Mouse (Mus musculus) limb, embryonic 12.5 days (tissue): ENCODE data around the gene Rassf5. TPM values are rescaled to one million over a fixed set of nuclear protein-coding genes. Genes with fewer than 3 reads are reported as not detected.

Source experiments
- ATAC-seq: fragments of 200-750 bp; cut with Nextera tagmentation; 2 replicates; pipeline ENCODE4 v1.8.0; 2017; ENCODE audit warnings: low read depth, moderate TSS enrichment; ENCODE audit not compliant: insufficient number of reproducible peaks, insufficient read depth, low FRiP score, low TSS enrichment
- H3K27ac ChIP-seq: fragments of 300-500 bp; sonication (generic); 2 replicates; pipeline ENCODE4 v1.5.1; 2016; ENCODE audit warnings: mild to moderate bottlenecking, moderate library complexity
- H3K27me3 ChIP-seq: fragments of 300-500 bp; sonication (generic); 2 replicates; pipeline ENCODE4 v1.6.1; 2016; ENCODE audit warnings: mild to moderate bottlenecking, moderate library complexity
- H3K36me3 ChIP-seq: fragments of 300-500 bp; sonication (generic); 2 replicates; pipeline ENCODE4 v1.6.1; 2016; ENCODE audit warnings: mild to moderate bottlenecking, moderate library complexity
- H3K4me1 ChIP-seq: fragments of 300-500 bp; sonication (generic); replicated peaks from 2 replicates; pipeline ENCODE4 v1.6.1; 2016
- H3K4me2 ChIP-seq: fragments of 300-500 bp; sonication (generic); 2 replicates; pipeline ENCODE4 v1.6.1; 2016; ENCODE audit warnings: mild to moderate bottlenecking, moderate library complexity
- H3K4me3 ChIP-seq: fragments of 300-500 bp; sonication (generic); replicated peaks from 2 replicates; pipeline ENCODE4 v1.5.1; 2016; ENCODE audit warnings: mild to moderate bottlenecking
- H3K9ac ChIP-seq: fragments of 300-500 bp; sonication (generic); replicated peaks from 2 replicates; pipeline ENCODE4 v1.6.1; 2016; ENCODE audit warnings: mild to moderate bottlenecking, moderate library complexity
- H3K9me3 ChIP-seq: fragments of 300-500 bp; sonication (generic); 2 replicates; pipeline ENCODE4 v1.6.1; 2016; ENCODE audit warnings: mild to moderate bottlenecking, moderate library complexity
- WGBS: fragments of 180-500 bp; shearing (Covaris S2); methylation state at CpG from one replicate; pipeline ENCODE4 v1.1.7; 2016; 5-methylcytosine and 5-hydroxymethylcytosine counted together
- polyA plus RNA-seq: library from polyadenylated mRNA; unstranded; fragments of >200 nt; fragmentation: Nextera tagmentation; extraction: Ambion mirVana; gene quantifications from 2 replicates; pipeline ENCODE4 v1.2.1, GENCODE M21; 2016

Gene Rassf5
- polyA plus RNA-seq, 1 experiment from 2014 or later, result 1.3 TPM

- Histone ChIP-seq H3K4me2 (no peak overlapping the region), H3K9ac (no peak overlapping the region), H3K9me3 (no peaks in the 10 kb centered on the region), H3K4me1 (peaks cover 4% of the 10 kb centered on the region; the same call in 1 of the 2 replicates), H3K27me3 (no peaks in the 10 kb centered on the region), H3K36me3 (no peaks in the 10 kb centered on the region), H3K27ac (no peak overlapping the region), H3K4me3 (no peak overlapping the region)
- WGBS, result 87% methylated on average over 5 of the region's 5 CpGs
- ATAC-seq, result no peak
Measured at GRCm38 (mm10) chr1:131208081-131208480, 37.0 kb downstream of the Rassf5 start.

GRCm38 (mm10) chr1:131207531-131207930, 37.5 kb downstream of the Rassf5 start:
- Histone ChIP-seq H3K27me3 (no peaks in the 10 kb centered on the region), H3K4me2 (no peak overlapping the region), H3K4me1 (no peaks in the 10 kb centered on the region; the same call in 1 of the 2 replicates), H3K27ac (no peak overlapping the region), H3K4me3 (no peak overlapping the region), H3K9me3 (no peaks in the 10 kb centered on the region), H3K9ac (no peak overlapping the region), H3K36me3 (no peaks in the 10 kb centered on the region)
- WGBS, result 9% methylated on average over 5 of the region's 5 CpGs
- peak; percentile 22; the same call in 1 of the 2 replicates for ATAC-seq

- H3K27ac ChIP-seq, result no peak overlapping the region
- H3K36me3 ChIP-seq, result no peaks in the 10 kb centered on the region
- H3K27me3 ChIP-seq, result no peaks in the 10 kb centered on the region
- 81% methylated on average over 5 of the region's 5 CpGs for WGBS
- H3K4me3 ChIP-seq, result no peak overlapping the region
- ATAC-seq, result no peak
- no peaks in the 10 kb centered on the region for H3K9me3 ChIP-seq
- H3K4me2 ChIP-seq, result no peak overlapping the region
- no peak overlapping the region for H3K9ac ChIP-seq
- H3K4me1 ChIP-seq, result no peaks in the 10 kb centered on the region; the same call in 1 of the 2 replicates
Measured at GRCm38 (mm10) chr1:131206342-131206741, 38.7 kb downstream of the Rassf5 start.

DNA sequence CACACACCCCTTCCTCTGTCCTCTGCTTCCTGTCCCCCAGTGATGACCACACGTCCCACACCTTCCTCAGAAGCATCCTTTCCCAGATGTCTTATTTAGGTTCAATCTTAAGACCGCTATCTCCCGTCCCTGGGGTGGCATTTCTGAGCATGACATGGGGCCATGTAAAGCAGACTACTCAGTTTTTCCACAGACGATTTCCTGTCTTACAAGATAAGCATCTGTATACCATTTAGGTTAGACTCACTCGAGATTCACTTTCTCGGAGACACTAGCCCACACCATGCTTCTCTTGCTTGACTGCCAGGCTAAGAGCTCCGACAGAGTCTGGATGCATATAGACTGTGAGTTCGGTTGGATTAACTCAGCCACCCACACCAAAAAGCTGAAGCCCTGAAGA, 40.6 kb downstream of the Rassf5 start:
- H3K4me1 ChIP-seq, result peaks cover 11% of the 10 kb centered on the region
- no peak overlapping the region for H3K9ac ChIP-seq
- H3K9me3 ChIP-seq, result no peaks in the 10 kb centered on the region
- no peak for ATAC-seq
- no peak overlapping the region for H3K4me2 ChIP-seq
- H3K27me3 ChIP-seq, result no peaks in the 10 kb centered on the region
- 78% methylated on average over 8 of the region's 8 CpGs for WGBS
- H3K27ac ChIP-seq, result no peak overlapping the region
- H3K36me3 ChIP-seq, result no peaks in the 10 kb centered on the region
- H3K4me3 ChIP-seq, result no peak overlapping the region

- H3K4me1 ChIP-seq, result peaks cover 25% of the 10 kb centered on the region
- no peak for ATAC-seq
- no peaks in the 10 kb centered on the region for H3K27me3 ChIP-seq
- H3K9ac ChIP-seq, result no peak overlapping the region
- no peaks in the 10 kb centered on the region for H3K36me3 ChIP-seq
- no peak overlapping the region for H3K4me3 ChIP-seq
- H3K27ac ChIP-seq, result no peak overlapping the region
- WGBS, result 87% methylated on average over 4 of the region's 4 CpGs
- no peak overlapping the region for H3K4me2 ChIP-seq
- no peaks in the 10 kb centered on the region for H3K9me3 ChIP-seq
Measured at GRCm38 (mm10) chr1:131201391-131201790, 43.7 kb downstream of the Rassf5 start.

DNA sequence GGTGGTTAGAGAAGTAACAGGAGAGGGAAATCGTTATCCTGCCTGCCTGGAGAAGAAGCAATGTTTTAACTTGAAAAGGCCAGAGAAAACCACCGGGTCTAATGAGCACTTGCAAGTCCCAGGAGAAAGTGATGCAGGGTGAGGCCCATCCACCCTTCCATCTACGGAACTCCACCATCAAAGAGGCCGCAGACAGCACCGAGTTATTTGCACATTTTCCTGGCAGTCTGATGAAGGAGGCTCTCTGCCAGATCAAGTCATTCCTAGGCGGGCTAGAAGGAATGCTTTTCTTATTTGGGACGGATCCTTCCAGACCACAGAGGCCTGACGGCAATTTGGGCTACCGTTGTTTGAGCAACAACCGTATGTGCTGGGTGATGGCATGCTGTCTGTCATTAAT, 44.5 kb downstream of the Rassf5 start:
- H3K4me3 ChIP-seq, result no peak overlapping the region
- H3K4me1 ChIP-seq, result peaks cover 25% of the 10 kb centered on the region
- H3K4me2 ChIP-seq, result no peak overlapping the region
- no peak overlapping the region for H3K27ac ChIP-seq
- no peaks in the 10 kb centered on the region for H3K36me3 ChIP-seq
- no peak overlapping the region for H3K9ac ChIP-seq
- WGBS, result 64% methylated on average over 10 of the region's 10 CpGs
- no peak for ATAC-seq
- H3K27me3 ChIP-seq, result no peaks in the 10 kb centered on the region
- no peaks in the 10 kb centered on the region for H3K9me3 ChIP-seq

GRCm38 (mm10) chr1:131199976-131200375, 45.1 kb downstream of the Rassf5 start:
- no peak for ATAC-seq
- 58% methylated on average over 12 of the region's 12 CpGs for WGBS
- Histone ChIP-seq H3K27ac (no peak overlapping the region), H3K9ac (no peak overlapping the region), H3K4me3 (no peak overlapping the region), H3K4me2 (no peak overlapping the region), H3K27me3 (no peaks in the 10 kb centered on the region), H3K4me1 (peaks cover 25% of the 10 kb centered on the region), H3K9me3 (no peaks in the 10 kb centered on the region), H3K36me3 (no peaks in the 10 kb centered on the region)

GRCm38 (mm10) chr1:131199118-131199821, 45.8 kb downstream of the Rassf5 start:
- Histone ChIP-seq H3K4me2 (no peak overlapping the region), H3K36me3 (no peaks in the 10 kb centered on the region), H3K9ac (no peak overlapping the region), H3K27ac (no peak overlapping the region), H3K27me3 (no peaks in the 10 kb centered on the region), H3K9me3 (no peaks in the 10 kb centered on the region), H3K4me1 (peaks cover 25% of the 10 kb centered on the region), H3K4me3 (no peak overlapping the region)
- 58% methylated on average over 18 of the region's 18 CpGs for WGBS
- ATAC-seq, result no peak

GRCm38 (mm10) chr1:131198417-131198960, 46.6 kb downstream of the Rassf5 start:
- Histone ChIP-seq H3K4me3 (no peak overlapping the region), H3K9me3 (no peaks in the 10 kb centered on the region), H3K9ac (no peak overlapping the region), H3K27me3 (no peaks in the 10 kb centered on the region), H3K4me2 (no peak overlapping the region), H3K27ac (no peak overlapping the region), H3K4me1 (peaks cover 25% of the 10 kb centered on the region), H3K36me3 (no peaks in the 10 kb centered on the region)
- ATAC-seq, result no peak
- 55% methylated on average over 9 of the region's 9 CpGs for WGBS

DNA sequence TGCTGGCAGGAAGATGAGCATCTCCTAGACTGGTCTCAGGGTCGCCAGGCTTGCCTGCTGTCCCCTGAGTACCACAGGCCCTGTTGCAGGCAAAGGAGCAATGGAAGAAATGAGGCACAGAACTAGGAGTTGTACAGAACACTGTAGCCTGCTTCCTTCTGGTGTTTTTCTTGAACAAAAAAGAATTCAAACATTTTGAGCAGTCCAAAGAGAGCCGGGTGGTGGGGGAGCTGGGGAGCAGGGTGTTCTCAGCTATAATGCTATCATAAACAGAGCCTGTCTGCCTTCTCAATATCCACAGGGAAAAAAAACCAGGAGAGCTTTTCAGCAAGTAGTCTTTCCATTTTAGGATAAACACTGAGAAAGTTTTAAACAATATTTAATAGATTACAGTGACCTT, 49.0 kb downstream of the Rassf5 start:
- H3K4me2 ChIP-seq, result no peak overlapping the region
- peaks cover 25% of the 10 kb centered on the region for H3K4me1 ChIP-seq
- H3K36me3 ChIP-seq, result no peaks in the 10 kb centered on the region
- H3K9ac ChIP-seq, result no peak overlapping the region
- H3K27ac ChIP-seq, result no peak overlapping the region
- H3K9me3 ChIP-seq, result no peaks in the 10 kb centered on the region
- no peaks in the 10 kb centered on the region for H3K27me3 ChIP-seq
- 62% methylated on average over 2 of the region's 2 CpGs for WGBS
- no peak overlapping the region for H3K4me3 ChIP-seq
- no peak for ATAC-seq

DNA sequence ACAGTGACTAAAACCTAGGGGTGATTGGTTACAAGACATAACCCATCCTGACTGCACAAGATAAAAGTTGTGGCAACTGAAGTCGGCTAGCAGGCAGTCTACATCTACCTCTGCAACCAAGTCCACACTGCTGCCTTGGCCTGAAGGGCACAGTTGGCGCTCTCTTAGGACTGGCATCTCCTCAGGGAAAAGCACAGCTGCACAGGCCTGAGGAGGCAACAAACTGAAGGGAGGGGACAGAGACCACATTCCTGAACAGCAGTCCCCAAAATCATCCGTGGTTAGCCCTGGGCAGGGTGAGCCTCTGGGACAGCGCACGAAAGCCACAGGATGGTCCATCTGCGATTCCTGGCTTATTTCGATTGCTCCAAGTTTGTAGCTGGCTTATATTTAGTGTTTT, 49.4 kb downstream of the Rassf5 start:
- no peaks in the 10 kb centered on the region for H3K9me3 ChIP-seq
- H3K27ac ChIP-seq, result no peak overlapping the region
- H3K4me2 ChIP-seq, result no peak overlapping the region
- H3K4me1 ChIP-seq, result peaks cover 25% of the 10 kb centered on the region
- no peaks in the 10 kb centered on the region for H3K27me3 ChIP-seq
- no peaks in the 10 kb centered on the region for H3K36me3 ChIP-seq
- no peak overlapping the region for H3K4me3 ChIP-seq
- 84% methylated on average over 7 of the region's 7 CpGs for WGBS
- no peak for ATAC-seq
- H3K9ac ChIP-seq, result no peak overlapping the region

GRCm38 (mm10) chr1:131193746-131194145, 51.3 kb downstream of the Rassf5 start:
- H3K27me3 ChIP-seq, result no peaks in the 10 kb centered on the region
- H3K36me3 ChIP-seq, result no peaks in the 10 kb centered on the region
- ATAC-seq, result no peak
- 49% methylated on average over 3 of the region's 3 CpGs for WGBS
- H3K4me1 ChIP-seq, result peaks cover 8% of the 10 kb centered on the region
- H3K9me3 ChIP-seq, result no peaks in the 10 kb centered on the region
- H3K4me3 ChIP-seq, result no peak overlapping the region
- no peak overlapping the region for H3K4me2 ChIP-seq
- no peak overlapping the region for H3K9ac ChIP-seq
- H3K27ac ChIP-seq, result no peak overlapping the region
